Mouse (Mus musculus): ENCODE results near the gene Akt1.
A peak's percentile ranks its signal among the peaks of the same experiment; 100 is the strongest.

Akt1 gene

DNA sequence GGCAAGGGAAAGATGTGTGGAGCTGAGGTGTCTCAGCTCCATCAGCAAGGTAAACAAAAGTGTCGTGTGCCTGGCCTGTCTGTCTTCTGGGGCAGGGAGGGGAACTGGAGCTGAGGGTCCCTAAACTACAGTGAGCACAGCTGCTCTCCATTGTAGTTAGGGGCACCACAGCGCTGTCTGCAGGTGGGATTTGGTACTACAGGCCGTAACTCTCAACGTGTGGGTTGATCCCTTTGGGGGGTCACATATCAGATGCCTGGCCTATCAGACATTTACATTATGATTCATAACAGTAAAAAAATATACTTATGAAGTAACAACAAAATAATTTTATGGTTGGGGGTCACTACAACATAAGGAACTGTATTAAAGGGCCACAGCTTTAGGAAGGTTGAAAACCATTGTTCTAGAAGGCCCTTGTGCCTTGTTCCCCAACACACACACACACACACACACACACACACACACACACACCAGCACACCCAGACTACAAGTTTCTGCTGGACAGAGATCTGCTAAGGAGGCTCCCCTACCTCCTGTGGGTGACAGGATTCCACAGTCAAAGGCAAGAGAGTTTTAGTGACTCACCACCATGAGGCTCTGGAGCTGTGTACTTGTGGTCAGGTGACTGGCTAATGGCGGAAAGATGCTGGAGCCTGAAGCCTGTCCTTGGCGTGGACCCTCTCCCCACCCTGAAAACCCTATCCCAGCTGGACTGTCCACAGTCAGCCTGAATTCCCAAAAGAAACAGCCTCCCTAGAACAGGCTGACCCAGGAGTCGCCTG is 47.4 kb downstream of the Akt1 start:
- DNase-seq (ENCODE audit: low read depth, low spot score), result no peak

DNA sequence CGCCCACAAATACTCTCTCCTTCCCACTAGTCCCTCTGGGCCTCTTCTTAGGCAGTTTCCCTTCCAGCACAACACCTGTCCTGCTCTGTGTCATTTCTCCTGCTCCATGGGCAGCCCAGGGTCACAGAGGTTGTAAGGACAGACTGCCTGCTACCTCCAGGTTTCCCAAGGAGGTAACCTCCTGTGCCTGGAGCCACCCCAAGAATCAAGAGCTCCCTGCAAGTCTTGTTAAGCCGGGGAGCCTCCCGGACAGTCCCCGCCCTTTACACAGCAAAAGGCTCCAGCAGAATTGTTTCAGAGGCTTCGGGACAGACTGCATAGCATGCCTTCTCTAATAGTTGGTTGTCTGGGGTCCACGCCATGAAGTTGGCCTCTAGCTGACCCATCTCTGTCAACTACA is 48.2 kb downstream of the Akt1 start:
- DNase-seq (ENCODE audit: low read depth, low spot score), result no peak

DNA sequence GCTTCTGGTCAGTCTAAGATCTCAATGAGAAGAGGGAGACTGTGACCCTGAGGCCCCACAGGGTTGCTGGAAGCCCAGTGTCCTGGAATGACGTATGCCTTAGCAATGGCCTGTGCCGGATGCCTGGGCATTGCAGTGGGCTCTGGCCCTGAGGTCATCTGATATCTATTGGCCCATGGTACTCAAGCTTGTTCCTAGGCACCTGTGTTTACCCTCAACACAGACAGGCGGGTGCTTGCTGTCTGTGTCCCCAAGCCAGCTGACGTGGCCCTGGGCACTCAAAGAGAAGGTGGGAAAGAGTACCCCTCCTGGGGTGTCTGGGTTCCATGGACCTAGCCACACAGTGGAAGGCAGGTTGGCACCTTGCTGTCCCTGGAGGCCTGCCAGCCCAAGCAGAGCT is 49.0 kb downstream of the Akt1 start:
- DNase-seq (ENCODE audit: low read depth, low spot score), result no peak

DNA sequence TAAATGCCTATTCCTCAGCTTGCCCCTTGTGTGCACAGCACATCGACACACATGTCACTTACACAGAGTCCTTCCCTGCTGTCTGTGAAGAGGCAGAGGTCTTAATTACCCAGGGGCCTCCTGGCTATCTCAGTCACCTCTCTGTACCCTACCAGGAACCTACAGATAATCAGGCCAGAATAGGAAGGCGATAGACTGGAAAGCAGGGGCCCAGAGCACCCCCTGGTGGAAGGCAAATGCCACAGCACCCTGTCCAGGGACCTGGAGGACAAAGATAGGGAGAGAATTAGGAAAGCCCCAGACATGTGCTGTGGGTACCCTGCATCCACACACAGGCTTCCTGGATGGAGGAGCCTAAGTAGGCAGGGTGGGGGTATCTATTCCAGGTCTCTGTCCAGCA is 50.9 kb downstream of the Akt1 start:
- DNase-seq (ENCODE audit: low read depth, low spot score), result no peak

DNA sequence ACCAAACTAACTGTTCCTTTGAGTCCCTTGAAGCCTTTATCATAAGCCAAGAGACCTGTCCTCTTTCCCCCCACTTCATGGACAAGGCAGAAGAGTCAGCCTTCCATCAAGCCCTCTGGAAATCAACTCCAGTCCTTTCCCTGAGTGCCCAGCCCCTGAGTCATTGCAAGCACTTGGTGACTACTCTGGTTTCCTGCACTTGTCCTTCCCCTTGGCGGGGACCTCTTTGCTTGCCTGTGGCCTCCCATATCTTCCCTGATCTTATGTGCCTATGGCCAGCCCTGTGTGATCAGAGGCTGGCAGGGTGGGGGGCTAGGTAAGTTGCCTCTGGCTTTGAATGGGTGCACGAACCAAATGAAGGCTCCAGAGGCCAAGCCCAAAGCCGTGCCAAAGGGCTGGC is 52.8 kb downstream of the Akt1 start:
- DNase-seq (ENCODE audit: low read depth, low spot score), result no peak

DNA sequence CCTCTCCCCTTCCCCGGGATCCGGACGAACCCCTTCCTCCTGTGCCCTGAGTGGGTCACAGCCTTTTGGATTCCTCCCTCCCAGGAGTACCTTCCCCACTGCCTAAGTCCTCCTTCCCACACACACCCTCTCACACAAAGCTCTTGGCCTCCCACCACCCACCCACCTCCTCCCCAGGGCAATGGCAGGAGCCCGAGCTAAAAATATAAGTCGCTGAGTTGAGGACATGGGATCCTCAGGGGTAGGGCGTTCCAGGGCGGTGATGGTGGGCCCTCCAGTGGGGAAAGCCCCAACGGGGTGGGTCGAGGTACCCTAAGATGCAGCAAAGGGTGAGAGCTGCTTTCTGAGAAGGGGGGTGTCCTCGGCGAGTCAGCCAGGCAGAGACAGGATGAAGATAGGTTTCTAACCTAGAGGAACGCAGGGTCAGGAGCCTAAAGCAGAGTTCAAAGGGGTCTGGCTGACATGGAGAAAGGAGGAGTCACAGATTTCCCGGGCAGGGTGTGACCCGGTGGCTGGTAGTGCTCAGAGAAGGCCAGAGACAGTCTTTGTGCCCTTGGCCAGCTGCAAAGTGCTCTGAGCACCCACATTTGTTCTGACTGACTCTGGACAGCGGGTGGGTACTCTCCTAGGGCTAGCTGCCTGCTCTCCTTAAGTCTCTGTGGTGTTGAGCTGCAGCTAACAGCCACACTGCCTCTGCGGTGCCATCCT is 54.2 kb downstream of the Akt1 start:
- DNase-seq (ENCODE audit: low read depth, low spot score), result no peak

DNA sequence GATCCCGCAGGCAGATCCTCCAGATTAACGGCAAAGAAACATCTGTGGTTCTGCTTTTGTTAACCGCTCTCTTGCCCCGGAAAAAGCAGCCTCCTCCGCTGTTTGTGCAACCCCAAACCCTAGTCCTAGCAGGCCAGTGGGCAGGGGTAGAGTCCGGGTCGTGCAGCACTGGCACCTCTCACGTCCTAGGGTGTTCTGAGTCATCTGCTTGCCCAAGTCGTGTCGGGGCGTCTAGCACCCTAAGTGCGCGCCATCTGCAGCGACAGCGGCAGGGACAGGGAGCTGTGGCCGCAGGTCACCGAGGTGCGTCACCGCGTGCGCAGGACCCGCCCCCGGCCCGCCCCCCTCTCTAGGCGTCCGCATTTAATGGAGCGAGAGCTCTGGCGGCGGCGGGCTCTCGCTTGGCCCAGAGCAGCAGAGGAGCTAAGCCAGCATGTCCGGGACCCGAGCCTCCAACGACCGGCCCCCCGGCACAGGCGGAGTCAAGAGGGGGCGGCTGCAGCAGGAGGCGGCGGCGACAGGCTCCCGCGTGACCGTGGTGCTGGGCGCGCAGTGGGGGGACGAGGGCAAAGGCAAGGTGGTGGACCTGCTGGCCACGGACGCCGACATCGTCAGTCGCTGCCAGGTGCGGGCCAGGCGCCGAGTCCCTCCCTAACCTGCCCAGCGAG is 54.9 kb downstream of the Akt1 start, which contains the start of gene Adssl1:
TSS of gene Adssl1 (plus strand) at position 360 of the 668 bp plus-strand sequence.
- peak; percentile 64 for DNase-seq (ENCODE audit: low read depth, low spot score)

DNA sequence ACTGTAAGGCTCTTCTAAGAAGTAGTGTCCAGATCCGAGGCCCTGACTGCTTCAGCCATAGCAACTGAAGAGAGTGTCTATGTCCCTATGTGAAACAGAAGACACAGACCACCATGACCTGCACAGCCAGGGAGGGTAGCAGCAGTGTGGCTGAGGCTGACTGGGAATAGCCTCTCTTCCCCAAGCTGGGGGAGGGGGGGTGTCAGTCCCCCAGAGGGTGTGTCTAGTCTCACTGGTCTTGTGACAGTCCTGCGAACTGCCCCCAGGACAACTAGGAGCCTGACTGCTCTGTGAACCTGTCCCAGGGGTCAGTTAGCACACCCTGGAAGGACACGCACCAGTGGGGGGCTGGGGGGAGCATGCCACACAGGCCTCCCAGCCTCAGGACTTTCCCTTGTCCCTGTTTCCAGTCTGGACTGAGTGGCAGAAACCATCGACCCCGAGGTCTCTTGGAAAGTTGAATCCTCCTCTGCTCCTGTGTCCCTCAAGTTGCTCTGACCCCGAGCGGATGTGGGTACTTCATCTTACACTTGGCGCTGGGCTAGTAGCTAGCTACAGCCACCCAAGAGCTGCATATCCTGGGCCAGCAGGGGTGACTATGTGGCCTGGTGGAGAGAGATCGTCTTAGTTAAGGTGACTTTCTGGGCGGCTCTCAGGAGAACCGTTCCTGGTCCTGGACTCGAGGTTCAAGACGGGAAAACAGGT is 55.6 kb downstream of the Akt1 start:
- DNase-seq (ENCODE audit: low read depth, low spot score), result no peak

DNA sequence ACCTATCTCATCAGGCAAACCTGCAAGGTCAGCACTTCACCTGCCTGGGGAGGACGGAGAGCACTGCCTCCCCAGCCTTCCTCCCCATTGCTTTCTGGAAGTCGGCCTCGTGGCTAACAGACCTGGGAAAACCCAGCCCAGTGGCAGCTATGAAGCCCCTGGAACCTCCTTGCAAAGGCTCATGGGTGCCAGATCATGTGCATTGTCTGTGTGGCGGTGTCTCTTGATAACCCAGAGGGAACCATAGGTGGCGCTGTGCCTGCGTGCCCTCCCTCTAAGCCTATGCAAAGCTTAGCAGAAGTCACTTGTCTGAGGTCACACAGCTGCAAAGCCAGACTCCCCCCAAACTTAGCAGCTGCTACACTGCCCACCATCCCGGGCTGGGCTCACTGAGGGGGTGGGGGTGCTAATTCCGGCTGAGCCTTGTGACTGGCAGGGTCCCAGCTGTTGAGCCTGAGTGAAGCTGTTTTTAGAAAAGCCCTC is 56.7 kb downstream of the Akt1 start:
- peak; percentile 64 for DNase-seq (ENCODE audit: low read depth, low spot score)

DNA sequence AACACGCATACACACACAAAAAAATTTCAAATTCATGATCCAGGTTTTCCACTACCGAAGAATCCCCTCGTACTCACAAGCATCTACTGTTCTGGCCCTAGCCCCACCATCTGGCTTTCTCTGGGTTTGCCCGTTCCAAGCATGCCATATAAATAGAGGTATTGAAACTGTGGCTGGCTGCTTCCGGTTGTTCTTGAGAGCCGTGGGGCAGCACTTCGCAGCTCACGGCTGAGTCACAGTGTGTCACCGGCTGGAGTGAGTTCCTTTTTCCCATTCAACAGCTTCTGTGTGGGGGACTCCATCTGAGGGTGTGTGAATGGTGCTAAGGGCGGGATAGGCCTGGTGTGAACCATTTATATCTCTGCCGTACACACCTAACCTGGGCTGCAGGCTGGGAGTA is 57.5 kb downstream of the Akt1 start:
- DNase-seq (ENCODE audit: low read depth, low spot score), result no peak

DNA sequence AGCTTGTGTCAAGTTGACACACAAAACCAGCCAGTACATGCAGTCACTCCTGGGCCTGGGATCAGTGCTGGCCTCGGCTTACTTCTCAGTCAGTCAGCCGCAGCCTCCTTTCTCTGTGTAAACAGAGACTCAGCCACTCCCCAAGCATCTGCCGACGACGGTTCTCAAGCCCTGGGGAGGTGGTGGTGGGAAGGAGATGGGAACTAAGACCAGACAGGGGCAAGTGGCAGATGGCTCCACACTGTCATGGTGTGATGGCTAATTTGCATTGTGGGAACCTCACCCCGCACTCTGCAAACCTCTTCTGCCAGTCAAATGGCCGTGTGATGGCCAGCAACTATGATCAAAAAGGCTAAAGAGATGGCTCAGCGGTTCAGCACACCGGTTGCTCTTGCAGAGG is 58.0 kb downstream of the Akt1 start:
- DNase-seq (ENCODE audit: low read depth, low spot score), result no peak

DNA sequence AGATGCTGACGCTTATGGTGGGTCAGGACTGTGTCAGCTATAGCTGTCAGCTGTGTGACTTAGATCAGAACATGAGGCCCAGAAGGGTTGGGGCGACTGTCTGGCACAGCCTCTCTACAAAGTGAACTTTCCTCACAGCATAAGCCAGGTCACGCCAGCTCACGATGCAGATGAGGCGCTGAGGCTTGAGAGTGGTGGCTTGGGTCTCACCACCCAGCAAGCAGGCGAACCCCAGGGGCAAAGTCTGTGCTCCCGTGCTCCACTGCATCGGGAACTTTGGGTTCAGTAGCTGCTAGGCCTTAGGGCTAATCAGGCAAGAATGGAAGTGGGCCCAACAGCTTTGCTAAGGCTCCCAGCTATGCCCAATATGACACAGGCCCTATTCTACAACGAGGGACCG is 65.7 kb downstream of the Akt1 start:
- DNase-seq (ENCODE audit: low read depth, low spot score), result no peak

DNA sequence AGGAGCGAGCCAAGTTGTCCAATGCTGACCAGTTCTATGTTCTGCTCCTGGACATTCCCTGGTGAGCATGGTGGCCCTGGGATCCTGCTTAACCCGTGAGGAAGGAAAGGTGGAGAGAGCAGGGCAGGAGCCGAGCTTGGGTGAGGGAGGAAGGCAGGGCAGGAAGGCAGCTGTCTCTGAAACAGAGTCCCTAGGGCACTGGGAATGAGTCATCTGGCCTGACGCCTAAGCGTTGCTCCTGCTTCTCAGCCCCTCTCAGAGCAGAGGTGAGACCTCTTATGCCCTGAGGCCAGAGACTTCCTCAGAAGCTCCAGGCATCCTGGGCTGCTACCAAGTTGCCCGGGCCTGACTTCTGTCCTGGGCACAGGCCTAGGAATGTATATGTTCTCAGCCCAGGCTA is 67.7 kb downstream of the Akt1 start:
- no peak for DNase-seq (ENCODE audit: low read depth, low spot score)

DNA sequence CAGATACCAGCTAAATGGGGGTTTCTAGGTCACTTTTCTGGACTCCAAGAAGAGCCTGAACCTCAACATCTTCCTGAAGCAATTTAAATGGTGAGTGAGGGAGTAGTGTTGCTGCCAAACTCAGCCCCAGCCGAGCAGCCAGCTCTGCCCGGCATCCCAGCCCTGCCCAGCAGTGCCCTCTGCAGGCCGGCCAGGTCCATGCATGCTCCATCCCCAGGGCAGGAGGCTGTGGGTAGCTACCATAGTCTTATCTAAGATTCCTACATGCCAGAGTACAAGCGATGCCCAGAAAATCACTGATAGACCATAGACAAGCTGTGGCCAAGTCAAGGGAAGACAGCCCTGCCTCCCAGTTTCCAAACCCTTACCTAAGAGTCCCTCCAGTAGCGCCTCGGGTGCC is 68.9 kb downstream of the Akt1 start:
- no peak for DNase-seq (ENCODE audit: low read depth, low spot score)

DNA sequence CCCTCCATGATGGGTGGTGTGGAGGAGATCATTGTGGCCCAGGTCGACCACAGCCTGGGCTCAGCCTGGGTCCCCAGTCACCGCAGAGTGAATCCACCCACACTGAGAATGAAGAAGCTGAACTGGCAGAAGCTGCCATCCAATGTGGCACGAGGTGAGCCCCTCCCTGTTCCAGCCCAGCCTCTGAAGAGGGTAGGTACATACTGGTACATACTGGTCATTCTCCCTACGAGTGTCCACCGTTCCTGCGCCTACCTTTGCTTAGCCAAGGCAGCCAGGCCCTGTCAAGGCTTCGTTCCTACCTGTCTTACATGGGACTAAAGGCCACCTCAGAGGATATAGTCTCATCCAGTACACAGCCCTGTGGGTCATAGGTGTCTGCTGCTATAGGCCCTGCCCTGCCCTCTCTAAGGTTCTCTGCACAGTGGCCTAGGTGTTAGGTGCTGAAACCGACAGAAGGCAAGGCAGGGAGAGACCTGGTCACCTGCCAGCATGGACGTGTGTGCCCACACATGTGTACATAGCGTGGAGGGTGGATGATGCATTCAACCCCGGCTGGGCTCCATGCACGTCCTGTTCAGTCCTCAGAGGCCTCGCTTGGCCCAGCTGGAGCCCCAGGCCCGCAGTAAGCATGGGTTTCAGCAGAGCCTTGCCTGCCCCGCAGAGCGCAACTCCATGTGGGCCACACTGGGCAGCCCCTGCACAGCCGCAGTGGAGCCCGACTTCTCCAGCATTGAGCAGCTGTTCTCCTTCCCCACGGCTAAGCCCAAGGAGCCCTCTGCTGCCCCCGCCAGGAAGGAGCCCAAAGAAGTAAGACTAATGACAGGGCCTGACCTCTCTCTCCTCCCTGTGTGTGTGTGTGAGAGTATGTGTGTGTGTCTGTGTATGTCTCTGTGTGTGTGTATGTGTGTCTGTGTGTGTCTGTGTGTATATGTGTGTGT is 69.7 kb downstream of the Akt1 start:
- no peak for DNase-seq (ENCODE audit: low read depth, low spot score)

DNA sequence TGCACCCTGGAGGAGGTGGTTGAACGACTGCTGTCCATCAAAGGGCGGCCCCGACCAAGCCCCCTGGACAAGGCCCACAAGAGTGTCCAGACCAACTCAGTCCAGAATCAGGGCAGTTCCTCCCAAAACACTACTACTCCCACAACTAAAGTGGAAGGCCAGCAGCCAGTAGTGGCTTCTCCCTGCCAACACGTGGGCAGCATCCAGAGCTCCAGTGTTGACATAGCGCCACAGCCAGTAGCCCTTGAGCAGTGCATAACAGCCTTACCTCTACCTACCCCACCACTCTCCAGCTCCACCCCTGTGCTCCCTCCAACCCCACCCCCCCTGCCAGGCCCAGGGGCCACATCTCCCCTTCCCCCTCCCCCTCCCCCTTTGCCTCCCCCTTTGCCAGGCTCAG is 70.7 kb downstream of the Akt1 start:
- no peak for DNase-seq (ENCODE audit: low read depth, low spot score)

Measured in retina, adult 2 months (tissue).